Mouse (Mus musculus) liver, adult 2 months (tissue): ENCODE measurements at regions not wholly inside any gene's neighbourhood (a gene's known extent, or its start where the extent isn't known, plus 50 kb on each side); places are given as distances from the start of the nearest gene placed in this dataset.

Experiments used
- DNase-seq: peaks from one replicate; pipeline ENCODE4 v3.0.0-alpha.2; 2011; ENCODE audit warnings: low read depth, low spot score; ENCODE audit errors: extremely low read depth
- H3K27ac ChIP-seq: fragments of 200-500 bp; replicated peaks from 2 replicates; pipeline ENCODE4 v1.5.1; 2012; ENCODE audit warnings: low read depth, mild to moderate bottlenecking, control low read depth, inconsistent platforms, low read length; ENCODE audit not compliant: insufficient read depth
- H3K27me3 ChIP-seq: fragments of 200-500 bp; 2 replicates; pipeline ENCODE4 v1.6.1; 2012; ENCODE audit warnings: mild to moderate bottlenecking, moderate library complexity, low read length, inconsistent platforms; ENCODE audit not compliant: control insufficient read depth, insufficient read depth
- H3K36me3 ChIP-seq: fragments of 200-500 bp; 2 replicates; pipeline ENCODE4 v1.6.1; 2012; ENCODE audit warnings: low read length, inconsistent platforms; ENCODE audit not compliant: control insufficient read depth, insufficient read depth
- H3K4me1 ChIP-seq: fragments of 200-500 bp; 2 replicates; pipeline ENCODE4 v1.6.1; 2011; ENCODE audit warnings: low read length; ENCODE audit not compliant: control insufficient read depth, insufficient read depth
- H3K4me3 ChIP-seq: fragments of 200-500 bp; 2 replicates; pipeline ENCODE4 v1.5.1; 2011; ENCODE audit warnings: low read depth, mild to moderate bottlenecking, control low read depth, low read length, moderate library complexity; ENCODE audit not compliant: insufficient read depth
- H3K79me2 ChIP-seq: fragments of 200-500 bp; 2 replicates; pipeline ENCODE4 v1.6.1; 2012; ENCODE audit warnings: inconsistent platforms, mild to moderate bottlenecking, low read length, moderate library complexity; ENCODE audit not compliant: control insufficient read depth, insufficient read depth
- H3K9ac ChIP-seq: fragments of 200-500 bp; 2 replicates; pipeline ENCODE4 v1.6.1; 2012; ENCODE audit warnings: low read depth, mild to moderate bottlenecking, control low read depth, inconsistent platforms, low read length
- CTCF ChIP-seq: fragments of 200-500 bp; IDR thresholded peaks from 2 replicates; pipeline ENCODE4 v1.5.1; 2011; ENCODE audit warnings: low read depth, low read length, control low read depth
- POLR2A ChIP-seq: fragments of 200-500 bp; IDR thresholded peaks from 2 replicates; pipeline ENCODE4 v1.6.1; 2011; ENCODE audit warnings: low read length, control low read depth; ENCODE audit not compliant: insufficient read depth; ENCODE audit errors: extremely low read depth
- WGBS: fragments of 180-500 bp; shearing (Covaris S2); methylation state at CpG from one replicate; pipeline ENCODE4 v1.1.7; 2018; 5-methylcytosine and 5-hydroxymethylcytosine counted together

DNA sequence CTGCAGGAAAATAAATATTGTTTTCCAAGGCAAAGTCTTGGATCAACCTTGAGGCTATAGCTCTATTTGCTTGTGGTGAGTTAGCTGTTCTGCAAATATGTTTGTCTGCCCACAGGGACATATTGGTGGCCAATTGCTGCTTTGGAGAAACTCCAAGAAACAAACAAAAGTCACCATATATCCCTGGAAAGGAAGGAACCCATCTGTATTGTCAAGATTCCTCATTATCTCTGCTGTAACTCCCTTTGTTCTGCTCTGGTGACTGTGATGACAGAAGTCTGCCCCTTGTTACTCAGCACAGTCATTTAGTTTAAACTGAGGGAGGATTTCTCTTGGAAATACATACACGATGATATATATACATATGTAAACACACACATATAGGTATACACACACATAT lies 123.3 kb upstream of the Nr5a2 start:
- Histone ChIP-seq H3K79me2 (no peaks in the 10 kb centered on the region), H3K4me3 (no peak overlapping the region), H3K9ac (no peak overlapping the region), H3K27me3 (no peaks in the 10 kb centered on the region), H3K4me1 (no peaks in the 10 kb centered on the region), H3K27ac (no peak overlapping the region), H3K36me3 (no peaks in the 10 kb centered on the region)
- no peak for DNase-seq
- WGBS: 69% methylated on average over 1 of the region's 1 CpGs
- TF ChIP-seq CTCF (no peak), POLR2A (no peak)

DNA sequence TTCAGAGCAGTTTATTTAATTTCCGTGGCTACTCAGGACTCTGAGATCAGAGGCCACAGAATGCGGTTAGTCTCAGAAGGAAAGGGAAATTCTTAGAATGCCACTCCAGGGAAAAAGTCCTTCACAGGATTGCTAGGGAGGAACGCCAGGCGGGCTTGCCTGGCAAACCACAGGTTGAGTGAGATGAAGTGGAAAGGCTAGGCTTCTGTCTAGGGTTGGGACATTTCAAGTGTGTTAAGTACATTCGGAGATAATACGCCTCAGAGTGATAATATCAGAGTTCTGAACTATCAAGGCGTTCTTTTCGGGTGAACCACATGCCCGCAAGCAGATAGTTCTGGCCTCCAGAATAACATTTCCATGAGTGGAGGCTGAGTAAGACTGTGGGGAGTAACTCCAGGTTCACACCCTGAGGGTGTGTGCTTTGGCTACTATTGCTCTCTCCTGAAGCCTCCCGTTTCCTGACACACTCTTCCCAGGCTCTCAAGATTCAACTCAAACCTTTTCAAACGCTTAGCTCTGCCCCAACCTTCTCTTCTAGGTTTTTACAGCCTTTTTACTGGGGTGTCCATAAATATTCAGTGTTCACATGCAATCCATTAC lies 119.3 kb upstream of the Nr5a2 start:
- DNase-seq: no peak
- H3K36me3 ChIP-seq: no peaks in the 10 kb centered on the region
- 76% methylated on average over 11 of the region's 11 CpGs for WGBS

DNA sequence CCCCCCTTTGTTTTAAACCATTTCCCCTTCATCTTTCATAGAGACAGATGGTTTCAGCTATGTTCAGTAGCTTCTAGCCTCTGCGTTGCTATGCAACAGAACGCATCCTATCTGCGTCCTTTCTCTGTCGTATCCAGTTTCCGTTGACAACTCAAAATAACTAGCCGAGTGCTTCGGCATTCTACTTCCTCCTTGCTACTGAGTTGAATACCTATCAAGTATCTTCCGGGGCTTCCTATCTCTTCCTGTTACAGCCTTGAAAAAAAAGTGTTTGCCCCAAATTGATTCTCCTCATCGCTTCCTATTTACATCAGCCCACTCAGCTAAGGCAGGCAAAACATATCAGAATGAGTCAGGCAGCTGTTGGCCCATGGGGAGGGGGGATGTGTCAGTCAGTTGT lies 114.5 kb upstream of the Nr5a2 start:
- no peaks in the 10 kb centered on the region for H3K79me2 ChIP-seq
- H3K4me1 ChIP-seq: no peaks in the 10 kb centered on the region
- no peak overlapping the region for H3K9ac ChIP-seq
- no peak overlapping the region for H3K27ac ChIP-seq
- no peak for TF ChIP-seq CTCF
- TF ChIP-seq POLR2A: no peak
- no peak overlapping the region for H3K4me3 ChIP-seq
- WGBS: 46% methylated on average over 9 of the region's 9 CpGs
- no peaks in the 10 kb centered on the region for H3K27me3 ChIP-seq
- no peaks in the 10 kb centered on the region for H3K36me3 ChIP-seq
- peak; percentile 11 for DNase-seq

More for the DNA sequence above, 119.3 kb upstream of the Nr5a2 start:
- no peaks in the 10 kb centered on the region for H3K79me2 ChIP-seq
- TF ChIP-seq POLR2A (no peak), CTCF (no peak)
- no peak overlapping the region for H3K4me3 ChIP-seq
- H3K27ac ChIP-seq: no peak overlapping the region
- H3K9ac ChIP-seq: no peak overlapping the region
- no peaks in the 10 kb centered on the region for H3K4me1 ChIP-seq
- no peaks in the 10 kb centered on the region for H3K27me3 ChIP-seq

DNA sequence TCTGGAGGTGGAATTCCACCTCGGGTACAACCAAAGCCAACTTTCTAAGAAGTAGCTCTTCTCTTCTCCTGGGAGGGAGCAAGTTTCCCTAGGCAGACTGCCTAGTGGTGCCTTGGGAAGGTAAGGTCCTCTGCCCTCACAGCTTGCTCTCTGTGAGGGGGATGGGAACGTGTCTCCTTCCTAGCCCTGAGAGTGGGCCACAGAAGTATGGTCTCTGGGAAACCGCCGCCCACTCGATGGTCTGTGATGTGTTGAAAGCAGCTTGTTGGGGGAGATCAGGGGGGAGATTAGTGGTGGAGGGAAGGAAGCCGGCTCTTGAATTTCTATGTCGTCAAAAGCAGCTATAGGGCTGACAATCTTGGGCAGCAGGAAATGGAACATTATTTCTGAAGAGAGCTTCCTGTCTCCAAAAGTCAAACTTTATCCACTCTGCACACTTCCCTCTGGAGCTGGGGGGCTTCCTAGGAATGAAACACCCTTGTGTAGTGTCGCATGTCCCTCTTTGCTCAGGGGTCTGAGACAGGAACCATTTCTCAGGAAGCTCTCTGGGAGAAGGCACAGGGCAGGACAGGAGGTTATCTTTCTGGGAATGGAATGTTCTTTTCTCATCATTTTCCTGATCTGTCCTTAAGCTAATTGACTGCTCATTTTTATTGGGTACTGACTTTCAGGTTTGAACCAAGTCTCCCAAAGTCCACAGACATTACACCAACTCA lies 113.8 kb upstream of the Nr5a2 start:
- DNase-seq: peak; percentile 6
- no peak overlapping the region for H3K4me3 ChIP-seq
- no peak for TF ChIP-seq CTCF
- no peak for TF ChIP-seq POLR2A
- H3K27ac ChIP-seq: peak overlapping the region; percentile 65
- no peaks in the 10 kb centered on the region for H3K36me3 ChIP-seq
- WGBS: 66% methylated on average over 8 of the region's 8 CpGs
- H3K27me3 ChIP-seq: no peaks in the 10 kb centered on the region
- H3K79me2 ChIP-seq: no peaks in the 10 kb centered on the region
- H3K4me1 ChIP-seq: no peaks in the 10 kb centered on the region
- no peak overlapping the region for H3K9ac ChIP-seq

DNA sequence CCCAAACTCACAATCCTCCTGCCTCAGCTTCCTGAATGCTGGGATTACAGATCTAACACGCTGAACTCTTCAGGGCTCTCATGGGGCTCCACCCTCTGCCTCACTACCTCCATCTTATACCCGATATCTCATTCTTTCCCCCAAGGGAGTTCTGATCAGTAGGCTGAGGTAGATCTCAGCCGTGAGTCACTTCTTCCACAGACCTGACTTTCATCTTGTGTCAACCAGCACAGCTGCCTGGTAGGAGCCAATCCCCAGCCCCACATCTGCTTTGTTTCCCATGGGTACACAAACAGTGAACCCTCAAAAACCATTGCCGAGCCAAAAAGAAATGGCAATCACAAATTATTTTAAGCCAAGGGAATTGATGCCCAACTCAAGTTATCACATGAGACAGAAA lies 100.7 kb upstream of the Nr5a2 start:
- WGBS: 94% methylated on average over 4 of the region's 4 CpGs
- H3K4me3 ChIP-seq: no peak overlapping the region
- no peaks in the 10 kb centered on the region for H3K4me1 ChIP-seq
- H3K36me3 ChIP-seq: no peaks in the 10 kb centered on the region
- H3K27ac ChIP-seq: no peak overlapping the region
- no peaks in the 10 kb centered on the region for H3K79me2 ChIP-seq
- H3K9ac ChIP-seq: no peak overlapping the region
- no peak for TF ChIP-seq POLR2A
- TF ChIP-seq CTCF: no peak
- no peaks in the 10 kb centered on the region for H3K27me3 ChIP-seq
- DNase-seq: no peak

DNA sequence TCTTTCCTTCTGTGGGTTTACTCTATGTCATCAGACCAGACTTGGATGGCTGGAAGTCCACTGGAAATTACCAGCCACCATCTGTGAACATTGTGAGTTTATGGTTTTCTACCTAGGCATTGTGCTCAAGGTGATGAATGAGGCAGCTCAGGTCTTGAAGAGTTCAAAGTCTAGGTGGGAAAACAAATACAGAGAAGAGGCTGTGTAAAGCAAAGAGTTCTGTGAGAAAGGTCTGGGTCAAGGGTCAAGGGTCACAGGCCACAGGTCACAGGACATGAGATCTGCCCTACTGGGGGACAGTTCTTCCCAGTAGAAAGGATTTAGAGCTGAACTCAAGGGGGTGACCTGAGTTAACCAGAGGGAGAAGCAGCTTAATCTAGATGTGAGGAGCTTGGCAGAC lies 92.9 kb upstream of the Nr5a2 start:
- TF ChIP-seq CTCF (no peak), POLR2A (no peak)
- peak; percentile 66 for DNase-seq
- H3K79me2 ChIP-seq: no peaks in the 10 kb centered on the region
- no peak overlapping the region for H3K9ac ChIP-seq
- no peaks in the 10 kb centered on the region; the same call in none of the 2 replicates for H3K4me1 ChIP-seq
- H3K4me3 ChIP-seq: no peak overlapping the region
- H3K27ac ChIP-seq: no peak overlapping the region
- no peaks in the 10 kb centered on the region for H3K36me3 ChIP-seq
- no peaks in the 10 kb centered on the region for H3K27me3 ChIP-seq
